Mouse (Mus musculus) liver, embryonic 14.5 days (tissue): Measurements from ENCODE around the gene Unc5a.

Source experiments
- CTCF ChIP-seq: IDR thresholded peaks from 2 replicates; pipeline ENCODE4 v1.5.1; 2016; ENCODE audit warnings: antibody characterized with exemption, low read depth, control low read depth
- EP300 ChIP-seq: IDR thresholded peaks from 2 replicates; pipeline ENCODE4 v1.6.1; 2016; ENCODE audit warnings: antibody characterized with exemption, low read depth

- TF ChIP-seq CTCF: no peak
- TF ChIP-seq EP300: no peak
Observed at GRCm38 (mm10) chr13:54923705-54924104, 25.5 kb upstream of the Unc5a start.
